Mouse (Mus musculus) left cerebral cortex, postnatal 14 days (tissue): ENCODE results near the gene Apol8. TPM values are rescaled to one million over a fixed set of nuclear protein-coding genes. Genes with fewer than 3 reads are reported as not detected.
"Not testable (repeated sequence)": the region's sequence is repeated elsewhere in the genome, so short reads cannot be mapped to it uniquely, and the experiment has no call there.

Experiments
- DNase-seq, 2 experiments: peaks; one replicate each; pipeline ENCODE4 v3.0.0; 2021 to 2022; ENCODE audit warnings: low spot score in 2 of 2, mixed read lengths in 1 of 2
- intact Hi-C: fragments of 180-260 bp; cut with DNase I; formaldehyde crosslinking; loops from one replicate; pipeline ENCODE4 v1.15.1; 2025
- total RNA-seq, 2 experiments: library from RNA; stranded (reverse); gene quantifications; 2 replicates each; pipeline ENCODE4 v1.2.3; 2021

Apol8 gene
- total RNA-seq, 2 experiments from 2014 or later, result 1.3 to 3.2 TPM

DNA sequence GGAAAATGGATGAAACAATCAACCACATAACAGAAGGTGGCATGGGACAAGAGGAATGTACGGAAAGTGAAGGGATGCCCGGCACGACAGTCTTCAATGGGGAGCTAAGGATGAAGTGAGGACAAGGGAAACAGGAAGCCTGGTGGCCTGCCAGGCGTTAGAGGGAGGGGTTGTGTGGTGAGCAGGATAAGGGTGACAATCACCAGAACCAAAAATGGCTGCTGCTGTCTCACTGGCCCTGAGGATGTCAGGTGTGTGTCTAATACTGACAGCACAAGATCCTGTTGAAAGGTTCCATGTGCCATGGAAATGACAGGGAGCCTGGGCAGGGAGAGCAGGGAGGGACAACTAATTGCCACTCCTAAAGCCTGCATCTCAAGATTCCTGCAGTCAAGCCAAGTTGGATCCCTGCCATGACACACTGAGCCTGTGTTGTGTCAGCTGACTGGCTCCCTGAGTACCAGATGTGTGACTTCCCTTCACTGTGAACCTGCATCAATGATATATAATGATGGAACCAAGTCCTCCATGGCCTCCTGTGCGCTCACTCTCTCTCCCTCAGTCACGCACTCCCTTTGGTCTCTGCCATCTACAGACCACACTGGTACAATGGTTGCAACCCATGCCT is 31.3 kb downstream of the Apol8 start:
- DNase-seq, intact Hi-C loops: not testable (repeated sequence)

DNA sequence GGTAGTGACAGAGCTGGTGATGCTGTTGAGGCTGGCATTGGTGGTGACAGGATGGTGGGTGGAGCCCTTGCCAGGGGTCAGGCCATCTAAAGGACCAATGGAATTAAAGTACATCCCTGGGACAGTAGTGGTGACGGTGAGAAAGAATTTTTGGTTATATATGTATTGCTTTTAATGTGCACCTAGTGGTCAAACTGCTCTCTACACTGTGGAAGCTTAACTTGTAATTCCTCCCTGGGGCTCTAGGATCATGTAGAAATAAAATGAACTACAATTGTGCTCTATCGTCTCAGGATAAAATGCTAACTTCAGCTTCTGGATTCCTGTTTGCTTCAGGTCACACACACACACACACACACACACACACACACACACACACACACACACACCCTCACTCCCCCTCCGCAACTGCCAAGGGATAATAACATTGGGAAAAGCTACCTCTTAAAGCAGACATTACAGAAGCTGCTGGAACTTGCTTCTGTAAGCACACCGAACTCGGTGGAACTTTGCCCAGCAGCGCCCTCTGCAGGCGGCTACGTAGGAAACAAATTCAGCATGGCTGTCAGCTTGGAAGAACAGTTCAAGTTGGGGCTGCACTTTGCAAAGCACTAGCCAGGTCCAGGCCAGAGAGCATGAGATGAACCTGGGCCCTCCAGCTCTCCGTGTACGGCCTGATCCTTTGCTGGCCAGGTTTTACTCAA is 32.4 kb downstream of the Apol8 start:
- intact Hi-C loops, DNase-seq: not testable (repeated sequence)

DNA sequence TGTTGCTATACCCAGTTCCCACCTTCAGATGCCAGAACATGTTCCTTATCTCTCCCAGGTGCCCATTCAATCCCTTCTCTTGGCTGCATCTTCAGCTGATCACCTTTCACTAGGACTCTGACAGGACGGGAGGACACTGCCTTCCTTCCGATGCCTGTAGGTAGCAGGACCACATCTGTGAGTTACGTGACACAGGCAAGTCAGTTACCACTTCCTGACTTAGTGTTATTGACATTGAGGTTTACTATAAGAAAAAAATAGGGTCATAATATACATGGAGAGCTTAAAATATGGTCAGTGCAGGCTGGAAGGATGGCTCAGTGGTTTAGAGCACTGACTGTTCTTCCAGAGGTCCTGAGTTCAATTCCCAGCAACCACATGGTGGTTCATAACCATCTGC is 35.3 kb downstream of the Apol8 start:
- intact Hi-C loops, DNase-seq: not testable (repeated sequence)

DNA sequence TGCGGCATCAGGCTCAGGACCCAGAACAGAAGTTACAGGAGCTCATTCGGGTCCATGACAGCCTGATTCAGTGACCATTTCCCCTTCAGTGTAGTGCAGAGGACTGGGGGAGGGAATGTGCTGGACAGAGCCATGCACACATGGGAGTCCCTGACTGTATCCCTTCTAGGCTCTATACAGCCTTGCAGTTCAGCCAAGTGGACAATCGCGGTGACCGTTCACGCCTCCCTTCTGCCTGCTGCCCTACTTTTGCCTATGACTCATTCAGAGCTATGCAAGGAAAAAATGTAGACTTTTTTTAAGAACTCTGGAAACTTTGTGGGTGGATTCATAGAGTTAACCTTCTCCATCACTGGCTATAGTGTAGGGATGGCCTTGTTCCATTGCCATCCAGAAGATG is 38.6 kb downstream of the Apol8 start:
- not testable (repeated sequence) for DNase-seq
- intact Hi-C loops, result loop anchor here (5.0 kb wide), 1 partner anchor 291 kb away; no protein-coding TSS in a partner anchor

DNA sequence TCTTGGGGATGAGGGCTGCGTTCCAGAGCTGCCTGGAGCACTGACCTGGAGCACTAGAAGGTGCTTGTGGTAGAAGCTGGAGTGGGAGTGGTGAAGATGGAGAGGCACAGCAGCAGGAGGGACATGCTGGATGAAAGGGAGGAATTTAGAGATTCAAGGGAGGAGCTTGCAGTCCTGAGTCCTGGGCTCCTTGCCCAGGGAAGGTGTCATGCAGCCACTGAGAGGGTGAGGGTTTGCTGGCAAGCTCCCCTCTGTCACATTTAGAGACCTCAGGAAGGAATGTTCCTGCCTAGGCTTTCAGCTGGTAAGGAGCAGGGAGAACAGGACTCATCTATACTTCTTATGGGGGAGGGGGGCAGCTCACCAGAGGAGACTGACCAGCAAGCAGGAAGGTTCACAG is 47.9 kb downstream of the Apol8 start:
- intact Hi-C loops, DNase-seq: not testable (repeated sequence)

DNA sequence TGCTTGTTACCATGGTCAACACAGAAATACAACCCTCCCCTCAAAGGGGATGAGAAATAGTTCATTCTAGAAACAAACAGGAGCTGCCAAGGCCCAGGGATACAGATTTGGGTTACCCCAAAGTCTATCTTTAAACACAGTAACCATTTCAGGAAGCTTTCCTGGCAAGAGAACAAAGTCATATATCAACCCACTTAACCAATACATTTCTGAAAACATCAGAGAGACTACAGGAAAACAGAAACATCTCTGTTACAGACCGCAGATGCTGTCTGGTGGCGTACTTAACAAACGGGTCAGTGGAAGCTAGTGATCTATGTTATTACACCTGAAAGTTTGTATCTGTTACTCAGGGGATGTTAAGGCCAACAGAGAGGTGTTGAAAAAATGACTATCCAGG is 51.5 kb downstream of the Apol8 start:
- DNase-seq, intact Hi-C loops: not testable (repeated sequence)

DNA sequence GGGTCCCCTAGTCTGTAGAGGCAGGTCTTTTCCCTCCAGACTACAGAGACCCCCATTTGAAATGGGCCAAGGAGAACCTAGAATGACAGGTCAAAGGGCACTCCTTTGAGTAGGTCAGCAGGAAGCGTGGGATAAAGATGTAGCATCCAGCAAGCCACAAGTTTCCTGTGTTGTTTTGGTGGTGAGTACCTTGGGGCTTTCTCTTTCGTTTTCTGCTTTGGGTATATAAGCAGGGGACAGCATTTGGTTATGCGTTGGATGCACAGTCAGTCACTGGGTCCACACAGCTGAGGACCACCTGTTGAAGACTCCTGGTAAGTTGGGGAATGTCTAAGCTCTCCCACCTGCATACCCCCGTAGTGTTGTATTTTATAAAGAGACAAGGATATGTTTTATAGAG is 58.1 kb downstream of the Apol8 start, which contains the start of gene Apol7e:
Gene Apol7e, plus strand, starts transcription at position 202 of the 400 bp plus-strand sequence.
- DNase-seq, intact Hi-C loops: not testable (repeated sequence)

Other genes with a start within 250 kb of the Apol8 start
- gene Apol11a, start 248.7 kb downstream of the Apol8 start, total RNA-seq, result not detected
- gene Apol7c, start 223.7 kb downstream of the Apol8 start, total RNA-seq, result not detected
- not detected for gene 1700025B11Rik, start 195.1 kb downstream of the Apol8 start, total RNA-seq
- not detected for gene Apol10b, start 160.9 kb downstream of the Apol8 start, total RNA-seq
- gene Gm36245, start 157.7 kb downstream of the Apol8 start, total RNA-seq, result not detected
- gene Apol11b, start 113.7 kb downstream of the Apol8 start, total RNA-seq, result not detected
- under 1 TPM; 0.30 to 0.31 TPM for gene Apol7e, start 58.1 kb downstream of the Apol8 start, total RNA-seq
- under 1 TPM in 1 of 2 experiments, not detected in 1; 0.37 TPM for gene Apol9b, start 28.0 kb downstream of the Apol8 start, total RNA-seq
- gene Myh9, start 85.2 kb upstream of the Apol8 start, total RNA-seq, result 10 to 100 TPM; 70.3 to 73.8 TPM
- gene Txn2, start 172.0 kb upstream of the Apol8 start, total RNA-seq, result 100 to 1,000 TPM; 121 to 124 TPM
- gene Foxred2, start 199.7 kb upstream of the Apol8 start, total RNA-seq, result 10 to 100 TPM; 13.2 to 13.7 TPM
- gene Eif3d, start 213.8 kb upstream of the Apol8 start, total RNA-seq, result 100 to 1,000 TPM; 101 to 117 TPM